Comparison of ENCODE assay signal across 30 mouse cellular contexts in the genomic region with DNA sequence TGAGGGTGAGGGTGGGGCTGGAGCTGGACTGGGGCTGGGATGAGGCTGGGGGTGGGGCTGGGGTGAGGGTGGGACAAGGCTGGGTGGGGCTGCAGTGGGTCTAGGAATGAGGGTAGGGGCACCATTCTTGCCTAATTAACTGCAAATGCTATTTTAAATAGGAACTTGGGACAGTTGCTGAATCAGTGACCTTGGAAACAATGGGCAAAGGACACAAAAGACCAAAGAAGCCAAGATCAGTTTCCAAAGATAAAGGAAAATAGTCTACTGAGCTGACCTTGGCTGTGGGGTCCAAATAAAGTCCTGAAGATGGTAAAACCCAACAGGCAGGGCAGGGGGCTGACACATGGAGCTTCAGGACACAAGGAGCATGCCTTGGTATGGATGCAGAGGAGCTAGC. TPM values are rescaled to one million over a fixed set of nuclear protein-coding genes. Genes with fewer than 3 reads are reported as not detected.
DNase-seq lines count a peak whose midpoint lies in the region; ATAC-seq and TF ChIP-seq lines count a peak whose summit lies in the region.
"Had no signal": no experiment of that assay in that cellular context is flagged by ENCODE, and none has a peak within 500 bp of the region (broad histone marks: within the 10 kb centered on the region; RNA-seq: fewer than 3 reads in every experiment).

No protein-coding gene starts in this region.

- H3K4me3 ChIP-seq in heart, embryonic 13.5 days = no peak overlapping the region
- no peak overlapping the region for H3K4me3 ChIP-seq in heart, embryonic 10.5 days
- no peak overlapping the region for H3K4me3 ChIP-seq in left cerebral cortex, adult 2 months
- no peak overlapping the region for H3K4me3 ChIP-seq in ES-E14 (ENCODE audit: insufficient read depth in 1 of 2, low read depth in 1 of 2, low read length in 2 of 2, poor library complexity in 1 of 2, severe bottlenecking in 1 of 2)
- H3K4me3 ChIP-seq in midbrain, embryonic 10.5 days = no peak overlapping the region
- H3K4me3 ChIP-seq: forebrain, embryonic 13.5 days; hindbrain, embryonic 13.5 days; limb, embryonic 12.5 days; megakaryocyte, embryonic 14.5 days; midbrain, embryonic 13.5 days; neural tube, embryonic 13.5 days had no signal

- in situ Hi-C loops in ES-E14 (cut with MboI; ENCODE audit: low sequenced_read_pairs in 2 of 2, unreplicated experiment in 2 of 2) = no loop called here

- H3K27me3 ChIP-seq in heart, embryonic 13.5 days (replicated peaks) = no peaks in the 10 kb centered on the region
- no peaks in the 10 kb centered on the region for H3K27me3 ChIP-seq in heart, embryonic 10.5 days (ENCODE audit: insufficient read depth, poor library complexity, severe bottlenecking)
- H3K27me3 ChIP-seq in midbrain, embryonic 10.5 days (ENCODE audit: low read depth, poor library complexity, severe bottlenecking) = no peaks in the 10 kb centered on the region
- H3K27me3 ChIP-seq: forebrain, embryonic 13.5 days; hindbrain, embryonic 13.5 days; limb, embryonic 12.5 days; midbrain, embryonic 13.5 days; neural tube, embryonic 13.5 days; Patski had no signal

- intact Hi-C loops in left cerebral cortex, adult 2 months (cut with DNase I) = no loop called here

- H3K4me2 ChIP-seq in heart, embryonic 13.5 days = no peak overlapping the region
- H3K4me2 ChIP-seq: forebrain, embryonic 13.5 days; hindbrain, embryonic 13.5 days; limb, embryonic 12.5 days; liver, embryonic 11.5 days; midbrain, embryonic 13.5 days; neural tube, embryonic 13.5 days had no signal

- H3K27ac ChIP-seq in heart, embryonic 13.5 days (replicated peaks) = peak overlapping the region; percentile 39; the same call in 1 of the 2 replicates
- no peak overlapping the region for H3K27ac ChIP-seq in heart, embryonic 10.5 days
- H3K27ac ChIP-seq in left cerebral cortex, adult 2 months = peak overlapping the region; percentile 4; the same call in 1 of the 2 replicates
- peak overlapping the region; percentile 23; the same call in 1 of the 2 replicates for H3K27ac ChIP-seq in ES-E14 (ENCODE audit: insufficient read depth, low read depth, low read length, poor library complexity, severe bottlenecking)
- no peak overlapping the region; the same call in 1 of the 2 replicates for H3K27ac ChIP-seq in midbrain, embryonic 10.5 days (replicated peaks)
- H3K27ac ChIP-seq: forebrain, embryonic 13.5 days; hindbrain, embryonic 13.5 days; kidney, postnatal 0 days; limb, embryonic 12.5 days; midbrain, embryonic 13.5 days; neural tube, embryonic 13.5 days had no signal

- H3K9me3 ChIP-seq in heart, embryonic 13.5 days = no peaks in the 10 kb centered on the region
- no peaks in the 10 kb centered on the region for H3K9me3 ChIP-seq in heart, embryonic 10.5 days
- H3K9me3 ChIP-seq in ES-E14 (ENCODE audit: control insufficient read depth, insufficient read depth, low read depth, low read length) = no peaks in the 10 kb centered on the region
- no peaks in the 10 kb centered on the region for H3K9me3 ChIP-seq in midbrain, embryonic 10.5 days (replicated peaks)
- H3K9me3 ChIP-seq: forebrain, embryonic 13.5 days; hindbrain, embryonic 13.5 days; limb, embryonic 12.5 days; megakaryocyte, embryonic 14.5 days; midbrain, embryonic 13.5 days; neural tube, embryonic 13.5 days had no signal

- no peak for DNase-seq in heart, embryonic 10.5 days (ENCODE audit: low spot score)
- no peak for DNase-seq in left cerebral cortex, adult 2 months (ENCODE audit: extremely low spot score in 1 of 2, low spot score in 2 of 2)
- no peak for DNase-seq in left cerebral cortex, adult 8-10 months (ENCODE audit: low spot score in 2 of 2)
- no peak for DNase-seq in ES-E14 (ENCODE audit: low read depth, low spot score)
- no peak for DNase-seq in urinary bladder, postnatal 10 days (ENCODE audit: low spot score)
- no peak for DNase-seq in midbrain, embryonic 10.5 days (ENCODE audit: low spot score)
- DNase-seq: adrenal gland, adult 2 months; adrenal gland, postnatal 36 days; cerebellum, adult 8-10 months; cerebellum, postnatal 25 days; kidney, adult 8-10 months; kidney, postnatal 4 days; layer of hippocampus, adult 9-11 months; liver, postnatal 0 days; lung, postnatal 4 days; right cerebral cortex, postnatal 4 days; thymus, adult 2 months; thymus, postnatal 36 days had no signal

- no peak for ATAC-seq in heart, embryonic 13.5 days (ENCODE audit: extremely low read depth, insufficient number of reproducible peaks, low FRiP score, low TSS enrichment)
- ATAC-seq: CD4-positive, CD25-positive, alpha-beta regulatory T cell, adult 4 months; forebrain, embryonic 13.5 days; intestine, embryonic 16.5 days; liver, postnatal 0 days; midbrain, embryonic 13.5 days; Patski had no signal

- H3K9ac ChIP-seq in heart, embryonic 13.5 days = no peak overlapping the region
- H3K9ac ChIP-seq in ES-E14 (ENCODE audit: insufficient read depth, low read depth, low read length, poor library complexity, severe bottlenecking) = no peak overlapping the region
- H3K9ac ChIP-seq: forebrain, embryonic 13.5 days; hindbrain, embryonic 13.5 days; limb, embryonic 12.5 days; liver, postnatal 0 days; midbrain, embryonic 13.5 days; neural tube, embryonic 13.5 days had no signal

- peaks cover 48% of the 10 kb centered on the region for H3K4me1 ChIP-seq in heart, embryonic 13.5 days
- H3K4me1 ChIP-seq in heart, embryonic 10.5 days = peaks cover 34% of the 10 kb centered on the region
- H3K4me1 ChIP-seq in ES-E14 (ENCODE audit: control insufficient read depth in 2 of 2, insufficient read depth in 2 of 2, low read length in 2 of 2, poor library complexity in 1 of 2) = peaks cover 8 to 25% of the 10 kb centered on the region in 2 experiments; a peak in 2 of 4 replicates
- peaks cover 18% of the 10 kb centered on the region for H3K4me1 ChIP-seq in midbrain, embryonic 10.5 days
- H3K4me1 ChIP-seq: megakaryocyte, embryonic 14.5 days had no signal

- peaks cover 38% of the 10 kb centered on the region for H3K36me3 ChIP-seq in heart, embryonic 13.5 days
- H3K36me3 ChIP-seq in heart, embryonic 10.5 days = peaks cover 21% of the 10 kb centered on the region
- no peaks in the 10 kb centered on the region for H3K36me3 ChIP-seq in ES-E14 (ENCODE audit: control insufficient read depth, insufficient read depth, low read length, poor library complexity, severe bottlenecking)
- peaks cover 74% of the 10 kb centered on the region for H3K36me3 ChIP-seq in midbrain, embryonic 10.5 days

- no peak for TF ChIP-seq CTCF in left cerebral cortex, adult 2 months (IDR thresholded peaks at IDR 0.05)

TF ChIP-seq in ES-E14, 5 proteins besides CTCF, POLR2A, EP300 and RAD21:
- 0 out of 2 replicates have a peak, but pooled peaks have one; percentile 3 for TF ChIP-seq MAFK (IDR thresholded peaks at IDR 0.05; ENCODE audit: insufficient read depth, low read depth, low read length)
- TF ChIP-seq ZC3H11A (IDR thresholded peaks at IDR 0.05; ENCODE audit: borderline replicate concordance, low read depth, low read length) = no peak
TF ChIP-seq in ES-E14: peak in this region for 1.

RNA-seq across cellular contexts. Expression of a gene that starts 22.0 kb away (rescaled TPM):
- polyA plus RNA-seq in heart, embryonic 13.5 days (2015; fragmentation: Nextera tagmentation; extraction: Ambion mirVana) = 2.3 and 2.6 TPM in 2 replicates
- 1.8 and 1.9 TPM in 2 replicates for polyA plus RNA-seq in heart, embryonic 10.5 days (2016; fragmentation: Nextera tagmentation; extraction: Ambion mirVana)
- total RNA-seq in left cerebral cortex, adult 2 months (2021) = 10 to 100 TPM; 72.9 to 87.5 TPM
- 10 to 100 TPM; 53.0 to 67.6 (median 60.4) TPM for total RNA-seq in left cerebral cortex, adult 8-10 months (2022)
- 8.5 and 15.1 TPM in 2 replicates for total RNA-seq in ES-E14 (2012; rRNA removed)
- 3.0 and 4.0 TPM in 2 replicates for polyA plus RNA-seq in midbrain, embryonic 10.5 days (2016; fragmentation: Nextera tagmentation; extraction: Ambion mirVana)
- polyA plus RNA-seq: CD4-positive, CD25-positive, alpha-beta regulatory T cell, adult 4 months had no signal

Comparison
In these comparisons a context has a peak if more than half of its experiments do, and no peak if none do; other contexts are left out.
1. H3K27ac ChIP-seq: peak in heart, embryonic 13.5 days (single experiment), left cerebral cortex, adult 2 months (single experiment) and ES-E14 (single experiment); none in heart, embryonic 10.5 days (single experiment) and midbrain, embryonic 10.5 days (single experiment).